Mouse (Mus musculus) intestine, embryonic 16.5 days (tissue): ENCODE measurements around the gene Cux2. TPM values are rescaled to one million over a fixed set of nuclear protein-coding genes. Genes with fewer than 3 reads are reported as not detected.
A peak's percentile ranks its signal among the peaks of the same experiment; 100 is the strongest.

Source experiments
- ATAC-seq: fragments of 200-750 bp; cut with Nextera tagmentation; 2 replicates; pipeline ENCODE4 v1.8.0; 2017; ENCODE audit warnings: moderate TSS enrichment, moderate library complexity
- H3K27ac ChIP-seq: fragments of 300-500 bp; sonication (generic); 2 replicates; pipeline ENCODE4 v1.5.1; 2014; ENCODE audit warnings: mild to moderate bottlenecking, low read length
- H3K27me3 ChIP-seq: fragments of 300-500 bp; sonication (generic); replicated peaks from 2 replicates; pipeline ENCODE4 v1.6.1; 2014; ENCODE audit warnings: low read length, control low read depth, mixed read lengths; ENCODE audit not compliant: control insufficient read depth, insufficient read depth
- H3K36me3 ChIP-seq: fragments of 300-500 bp; sonication (generic); 2 replicates; pipeline ENCODE4 v1.6.1; 2014; ENCODE audit warnings: low read length, control low read depth; ENCODE audit not compliant: control insufficient read depth, insufficient read depth
- H3K4me1 ChIP-seq: fragments of 300-500 bp; sonication (generic); 2 replicates; pipeline ENCODE4 v1.6.1; 2014; ENCODE audit warnings: low read length, control low read depth, mixed read lengths; ENCODE audit not compliant: control insufficient read depth, insufficient read depth
- H3K4me2 ChIP-seq: fragments of 300-500 bp; sonication (generic); 2 replicates; pipeline ENCODE4 v1.6.1; 2014; ENCODE audit warnings: low read depth, low read length, control low read depth
- H3K4me3 ChIP-seq: fragments of 300-500 bp; sonication (generic); 2 replicates; pipeline ENCODE4 v1.5.1; 2014; ENCODE audit warnings: mild to moderate bottlenecking, low read length
- H3K9ac ChIP-seq: fragments of 300-500 bp; sonication (generic); 2 replicates; pipeline ENCODE4 v1.6.1; 2014; ENCODE audit warnings: low read depth, low read length
- H3K9me3 ChIP-seq: fragments of 300-500 bp; sonication (generic); 2 replicates; pipeline ENCODE4 v1.6.1; 2016; ENCODE audit warnings: low read length, control low read depth; ENCODE audit not compliant: control insufficient read depth
- WGBS: fragments of 180-500 bp; shearing (Covaris S2); extraction: QIAGEN DNeasy Blood & Tissue Kit; methylation state at CpG from one replicate; pipeline ENCODE4 v1.1.7; 2014; 5-methylcytosine and 5-hydroxymethylcytosine counted together
- polyA plus RNA-seq: library from polyadenylated mRNA; unstranded; fragments of >200 nt; fragmentation: Nextera tagmentation; extraction: Ambion mirVana; gene quantifications from 2 replicates; pipeline ENCODE4 v1.2.1, GENCODE M21; 2015

Gene Cux2
- polyA plus RNA-seq, 1 experiment from 2014 or later: 4.8 TPM

GRCm38 (mm10) chr5:121842665-121843118 lies 207.2 kb downstream of the Cux2 start:
- Histone ChIP-seq H3K9ac (peak overlapping the region; percentile 77), H3K4me1 (peaks cover 13% of the 10 kb centered on the region), H3K4me3 (peak overlapping the region; percentile 56), H3K9me3 (no peaks in the 10 kb centered on the region), H3K4me2 (peak overlapping the region; percentile 87), H3K36me3 (no peaks in the 10 kb centered on the region), H3K27me3 (no peaks in the 10 kb centered on the region), H3K27ac (no peak overlapping the region)
- peak; percentile 76 for ATAC-seq
- WGBS: under 1% methylated on average over 33 of the region's 33 CpGs

- no peak overlapping the region for H3K27ac ChIP-seq
- no peaks in the 10 kb centered on the region for H3K9me3 ChIP-seq
- 0 out of 2 replicates have a peak overlapping the region, but pooled peaks have one; percentile 87 for H3K4me2 ChIP-seq
- H3K4me1 ChIP-seq: peaks cover 18% of the 10 kb centered on the region
- WGBS: 57% methylated on average over 10 of the region's 10 CpGs
- H3K4me3 ChIP-seq: no peak overlapping the region
- peak overlapping the region; percentile 77; the same call in 1 of the 2 replicates for H3K9ac ChIP-seq
- H3K27me3 ChIP-seq: no peaks in the 10 kb centered on the region
- no peaks in the 10 kb centered on the region for H3K36me3 ChIP-seq
- ATAC-seq: no peak
These were observed 207.9 kb downstream of the Cux2 start for GRCm38 (mm10) chr5:121841973-121842372.

GRCm38 (mm10) chr5:121841516-121841915 lies 208.4 kb downstream of the Cux2 start:
- no peak for ATAC-seq

DNA sequence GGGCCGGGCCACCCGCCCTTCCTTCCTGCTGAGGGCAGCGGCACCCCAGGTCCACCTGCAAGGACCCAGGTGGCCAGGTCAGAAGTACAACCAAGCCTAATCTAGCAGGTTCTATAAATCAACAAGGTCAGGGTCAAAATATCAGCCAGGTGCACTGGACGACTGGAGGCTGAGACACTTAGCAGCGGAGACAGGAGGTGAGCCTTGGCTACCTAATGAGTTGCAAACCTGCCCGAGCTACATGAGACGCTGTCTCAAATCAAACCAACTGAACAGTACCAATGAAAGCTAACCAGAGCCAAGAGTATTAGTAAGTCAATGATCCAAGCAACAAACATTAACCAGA lies 210.8 kb downstream of the Cux2 start:
- Histone ChIP-seq H3K4me1 (peaks cover 35% of the 10 kb centered on the region), H3K9ac (peak overlapping the region; percentile 67), H3K4me3 (peak overlapping the region; percentile 91), H3K36me3 (no peaks in the 10 kb centered on the region), H3K4me2 (peak overlapping the region; percentile 92), H3K9me3 (no peaks in the 10 kb centered on the region), H3K27ac (peak overlapping the region; percentile 85), H3K27me3 (no peaks in the 10 kb centered on the region)
- no peak for ATAC-seq
- WGBS: 37% methylated on average over 7 of the region's 7 CpGs

More at GRCm38 (mm10) chr5:121841516-121841915, 208.4 kb downstream of the Cux2 start:
- Histone ChIP-seq H3K4me2 (no peak overlapping the region), H3K27me3 (no peaks in the 10 kb centered on the region), H3K36me3 (no peaks in the 10 kb centered on the region), H3K9ac (no peak overlapping the region), H3K4me1 (peaks cover 18% of the 10 kb centered on the region), H3K27ac (no peak overlapping the region), H3K9me3 (no peaks in the 10 kb centered on the region), H3K4me3 (no peak overlapping the region)
- WGBS: 93% methylated on average over 9 of the region's 9 CpGs

DNA sequence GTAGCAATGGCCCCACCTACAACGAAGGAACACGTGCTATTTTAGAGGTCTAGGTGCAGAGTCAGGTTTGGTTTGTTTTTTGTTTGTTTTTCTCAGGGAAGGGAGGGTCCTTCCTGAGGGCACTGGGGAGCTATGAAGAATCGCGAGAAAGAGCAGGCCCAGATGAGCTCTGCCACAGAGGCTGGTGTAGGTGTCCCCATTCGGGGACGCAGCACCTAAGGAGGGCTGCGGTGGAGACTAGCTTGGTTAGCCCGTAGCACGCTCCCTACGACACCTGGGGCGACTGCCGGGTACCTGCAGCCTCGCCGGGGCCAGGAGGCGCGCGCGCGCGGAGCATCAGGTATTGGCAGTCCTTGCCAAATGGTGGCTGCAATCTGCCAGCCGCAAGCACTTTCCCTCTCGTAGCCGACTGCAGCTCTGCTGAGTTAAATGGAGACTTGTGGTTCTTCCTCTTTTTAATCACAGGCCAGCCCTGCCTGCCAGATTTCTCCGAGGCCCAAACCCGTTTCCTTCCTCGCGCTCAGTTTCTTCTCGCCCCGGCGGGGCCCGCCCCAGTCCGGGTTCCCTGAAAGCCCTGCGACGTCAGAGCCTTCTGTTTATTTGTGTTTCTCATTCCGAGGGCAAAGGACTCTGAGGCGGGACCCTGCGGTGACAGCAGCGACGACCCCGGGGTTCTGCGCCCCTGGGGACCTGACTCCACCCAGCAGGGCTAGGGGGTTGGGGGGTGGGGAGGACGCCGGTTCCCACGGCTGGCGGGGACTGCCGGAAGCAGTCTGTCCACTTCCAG lies 211.4 kb downstream of the Cux2 start:
- ATAC-seq: no peak
- no peaks in the 10 kb centered on the region for H3K36me3 ChIP-seq
- peak overlapping the region; percentile 92 for H3K4me2 ChIP-seq
- peaks cover 41% of the 10 kb centered on the region for H3K4me1 ChIP-seq
- peak overlapping the region; percentile 85 for H3K27ac ChIP-seq
- H3K27me3 ChIP-seq: no peaks in the 10 kb centered on the region
- H3K9me3 ChIP-seq: no peaks in the 10 kb centered on the region
- peak overlapping the region; percentile 67 for H3K9ac ChIP-seq
- 1% methylated on average over 46 of the region's 46 CpGs for WGBS
- H3K4me3 ChIP-seq: peak overlapping the region; percentile 91

GRCm38 (mm10) chr5:121837441-121838340 lies 212.2 kb downstream of the Cux2 start, which contains the start of gene Sh2b3:
Gene Sh2b3, minus strand, starts transcription at chr5:121837646.
- Histone ChIP-seq H3K27ac (peak within 1 kb of the TSS; percentile 92), H3K36me3 (no peaks in the 10 kb centered on the region), H3K4me2 (peak within 1 kb of the TSS; percentile 92), H3K27me3 (no peaks in the 10 kb centered on the region), H3K9me3 (no peaks in the 10 kb centered on the region), H3K4me3 (peak within 1 kb of the TSS; percentile 91), H3K9ac (peak within 1 kb of the TSS; percentile 83), H3K4me1 (peaks cover 47% of the 10 kb centered on the region)
- ATAC-seq: peak; percentile 45
- WGBS: 1% methylated on average over 35 of the region's 35 CpGs

DNA sequence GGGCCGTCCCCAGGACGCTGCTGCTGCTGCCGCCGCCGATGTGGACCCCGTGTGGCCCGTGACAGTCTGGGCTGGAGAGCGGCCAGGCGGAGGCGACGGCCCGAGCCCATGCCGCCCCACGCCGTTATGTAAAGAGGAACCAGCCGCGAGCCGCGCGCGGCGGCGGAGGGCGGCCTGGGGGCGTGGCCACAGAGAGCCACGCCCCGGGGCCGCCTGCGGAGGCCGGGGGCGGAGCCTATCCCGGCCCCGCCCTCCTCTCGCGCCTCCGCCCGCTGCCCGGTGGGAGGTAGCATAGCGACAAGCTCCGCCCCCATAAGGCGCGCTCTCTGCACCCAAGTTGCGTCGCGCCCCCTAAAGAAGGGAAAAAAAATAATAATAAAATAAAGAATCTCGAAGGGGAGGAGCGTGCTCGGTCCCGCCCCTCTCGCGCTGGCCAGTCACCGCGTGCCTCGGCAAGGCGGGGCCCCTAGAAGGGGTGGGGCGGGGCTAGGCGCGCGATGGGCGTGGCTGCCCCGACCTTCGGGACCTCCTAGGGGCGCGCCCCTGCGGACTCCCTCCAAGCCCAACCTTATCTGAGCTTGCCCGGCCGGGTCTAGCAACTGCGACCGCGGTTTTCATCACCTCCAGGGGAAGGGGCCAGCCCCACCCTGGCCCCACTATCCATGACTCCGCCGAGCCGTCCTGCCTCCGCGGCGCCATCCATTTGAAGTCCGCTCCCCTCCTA lies 213.0 kb downstream of the Cux2 start:
- peak overlapping the region; percentile 92 for H3K27ac ChIP-seq
- H3K27me3 ChIP-seq: no peaks in the 10 kb centered on the region
- peak overlapping the region; percentile 92 for H3K4me2 ChIP-seq
- no peaks in the 10 kb centered on the region for H3K36me3 ChIP-seq
- H3K9me3 ChIP-seq: no peaks in the 10 kb centered on the region
- H3K4me3 ChIP-seq: peak overlapping the region; percentile 91
- under 1% methylated on average over 75 of the region's 77 CpGs for WGBS
- H3K9ac ChIP-seq: peak overlapping the region; percentile 83
- H3K4me1 ChIP-seq: peaks cover 49% of the 10 kb centered on the region
- ATAC-seq: peak; percentile 82

GRCm38 (mm10) chr5:121835949-121836691 lies 213.8 kb downstream of the Cux2 start:
- H3K27ac ChIP-seq: peak overlapping the region; percentile 92
- no peaks in the 10 kb centered on the region for H3K9me3 ChIP-seq
- peak overlapping the region; percentile 92 for H3K4me2 ChIP-seq
- peak; percentile 17 for ATAC-seq
- no peaks in the 10 kb centered on the region for H3K36me3 ChIP-seq
- peak overlapping the region; percentile 91 for H3K4me3 ChIP-seq
- H3K27me3 ChIP-seq: no peaks in the 10 kb centered on the region
- H3K4me1 ChIP-seq: peaks cover 49% of the 10 kb centered on the region
- WGBS: under 1% methylated on average over 50 of the region's 51 CpGs
- H3K9ac ChIP-seq: peak overlapping the region; percentile 83
